Mouse (Mus musculus) MEL (cell line): Measurements from ENCODE around the gene Ptgds. TPM values are rescaled to one million over a fixed set of nuclear protein-coding genes. Genes with fewer than 3 reads are reported as not detected.

Experiments used
- DNase-seq: peaks from one replicate; pipeline ENCODE4 v3.0.0; 2011; ENCODE audit warnings: low read depth, low spot score
- H3K27ac ChIP-seq: 2 replicates; pipeline ENCODE4 v1.5.1; 2012; ENCODE audit warnings: low read depth, mild to moderate bottlenecking, control low read depth, low read length, moderate library complexity; ENCODE audit not compliant: control insufficient read depth
- H3K27me3 ChIP-seq, 2 experiments: fragments of 150-350 bp in 1 of 2; sonication (generic) in 1 of 2; 2 replicates each; pipeline ENCODE4 v1.6.1; 2012; ENCODE audit warnings: low read length in 2 of 2, mild to moderate bottlenecking in 2 of 2, improper control_type of control experiment in 1 of 2, moderate library complexity in 1 of 2; ENCODE audit not compliant: insufficient read depth in 2 of 2, control insufficient read depth in 1 of 2
- H3K36me3 ChIP-seq, 2 experiments: 2 replicates each; pipeline ENCODE4 v1.6.1; 2012 to 2014; ENCODE audit warnings: low read length in 2 of 2, improper control_type of control experiment in 1 of 2, inconsistent platforms in 1 of 2, mild to moderate bottlenecking in 1 of 2; ENCODE audit not compliant: insufficient read depth in 2 of 2, control insufficient read depth in 1 of 2
- H3K4me1 ChIP-seq, 2 experiments: fragments of 150-350 bp in 1 of 2; sonication (generic) in 1 of 2; 2 replicates each; pipeline ENCODE4 v1.6.1; 2012; ENCODE audit warnings: low read length in 2 of 2, improper control_type of control experiment in 1 of 2, mild to moderate bottlenecking in 1 of 2; ENCODE audit not compliant: insufficient read depth in 2 of 2, control insufficient read depth in 1 of 2
- H3K4me3 ChIP-seq, 2 experiments: fragments of 150-350 bp in 1 of 2; sonication (generic) in 1 of 2; 2 replicates each; pipeline ENCODE4 v1.5.1; 2012; ENCODE audit warnings: low read depth in 2 of 2, low read length in 2 of 2, mild to moderate bottlenecking in 2 of 2, moderate library complexity in 2 of 2, control low read depth in 1 of 2, improper control_type of control experiment in 1 of 2; ENCODE audit not compliant: control insufficient read depth in 1 of 2, insufficient read depth in 1 of 2
- H3K79me2 ChIP-seq: 2 replicates; pipeline ENCODE4 v1.6.1; 2012; ENCODE audit warnings: mild to moderate bottlenecking, low read length, moderate library complexity; ENCODE audit not compliant: control insufficient read depth, poor library complexity, insufficient read depth
- H3K9ac ChIP-seq: 2 replicates; pipeline ENCODE4 v1.6.1; 2012; ENCODE audit warnings: low read depth, mild to moderate bottlenecking, control low read depth, low read length, moderate library complexity; ENCODE audit not compliant: control insufficient read depth, poor library complexity, severe bottlenecking
- H3K9me3 ChIP-seq: fragments of 150-350 bp; sonication (generic); replicated peaks from 2 replicates; pipeline ENCODE4 v1.6.1; 2012; ENCODE audit warnings: mild to moderate bottlenecking, low read length, improper control_type of control experiment, moderate library complexity; ENCODE audit not compliant: insufficient read depth
- CHD2 ChIP-seq: IDR thresholded peaks from 2 replicates; pipeline ENCODE4 v1.6.1; 2011; ENCODE audit warnings: low read length, improper control_type of control experiment
- CTCF ChIP-seq, 3 experiments: IDR thresholded peaks in 2 of 3; conservative IDR thresholded peaks in 1 of 3; 2 replicates each; pipeline ENCODE4 v1.5.1; 2011 to 2012; ENCODE audit warnings: low read length in 3 of 3, low read depth in 2 of 3, mild to moderate bottlenecking in 2 of 3, improper control_type of control experiment in 1 of 3, inconsistent platforms in 1 of 3, mixed read lengths in 1 of 3, moderate library complexity in 1 of 3; ENCODE audit not compliant: control insufficient read depth in 1 of 3, insufficient read depth in 1 of 3, poor library complexity in 1 of 3, severe bottlenecking in 1 of 3
- JUND ChIP-seq: IDR thresholded peaks from 2 replicates; pipeline ENCODE4 v1.6.1; 2011; ENCODE audit warnings: low read depth, mild to moderate bottlenecking, improper control_type of control experiment, low read length
- MAZ ChIP-seq: IDR thresholded peaks from 2 replicates; pipeline ENCODE4 v1.6.1; 2012; ENCODE audit warnings: low read depth, mild to moderate bottlenecking, inconsistent platforms, low read length, improper control_type of control experiment
- MXI1 ChIP-seq: IDR thresholded peaks from 2 replicates; pipeline ENCODE4 v1.6.1; 2011; ENCODE audit warnings: mild to moderate bottlenecking, low read depth, low read length, improper control_type of control experiment
- MYB ChIP-seq: IDR thresholded peaks from 2 replicates; pipeline ENCODE4 v1.6.1; 2011; ENCODE audit warnings: mild to moderate bottlenecking, low read depth, low read length, improper control_type of control experiment
- MYC ChIP-seq: IDR thresholded peaks from 2 replicates; pipeline ENCODE4 v1.6.1; 2011; ENCODE audit warnings: low read depth, mild to moderate bottlenecking, low read length, improper control_type of control experiment, moderate library complexity
- NELFE ChIP-seq: IDR thresholded peaks from 2 replicates; pipeline ENCODE4 v1.6.1; 2011; ENCODE audit warnings: low read depth, low read length, improper control_type of control experiment
- NRF1 ChIP-seq: IDR thresholded peaks from 2 replicates; pipeline ENCODE4 v1.6.1; 2014; ENCODE audit warnings: low read depth, mild to moderate bottlenecking, inconsistent platforms, low read length, improper control_type of control experiment, moderate library complexity; ENCODE audit not compliant: poor library complexity, insufficient read depth, severe bottlenecking
- POLR2A ChIP-seq, 2 experiments: IDR thresholded peaks; 2 replicates each; pipeline ENCODE4 v1.6.1; 2011 to 2012; ENCODE audit warnings: low read length in 2 of 2, mild to moderate bottlenecking in 2 of 2, control low read depth in 1 of 2, improper control_type of control experiment in 1 of 2, low read depth in 1 of 2, moderate library complexity in 1 of 2; ENCODE audit not compliant: control insufficient read depth in 1 of 2, insufficient read depth in 1 of 2, poor library complexity in 1 of 2
- POLR2AphosphoS5 ChIP-seq: IDR thresholded peaks from 2 replicates; pipeline ENCODE4 v1.6.1; 2012; ENCODE audit warnings: low read depth, borderline replicate concordance, mild to moderate bottlenecking, inconsistent platforms, low read length, moderate library complexity, mixed read lengths
- RAD21 ChIP-seq: IDR thresholded peaks from 2 replicates; pipeline ENCODE4 v1.6.1; 2011; ENCODE audit warnings: mild to moderate bottlenecking, low read depth, low read length, improper control_type of control experiment
- SIN3A ChIP-seq: IDR thresholded peaks from 2 replicates; pipeline ENCODE4 v1.6.1; 2012; ENCODE audit warnings: low read length, improper control_type of control experiment, inconsistent platforms
- SMC3 ChIP-seq: IDR thresholded peaks from 2 replicates; pipeline ENCODE4 v1.6.1; 2011; ENCODE audit warnings: low read depth, low read length, improper control_type of control experiment
- TAL1 ChIP-seq: IDR thresholded peaks from 2 replicates; pipeline ENCODE4 v1.6.1; 2012; ENCODE audit warnings: mild to moderate bottlenecking, inconsistent platforms, low read length, moderate library complexity, mixed read lengths
- TCF12 ChIP-seq: IDR thresholded peaks from 2 replicates; pipeline ENCODE4 v1.6.1; 2014; ENCODE audit warnings: low read depth, mild to moderate bottlenecking, inconsistent platforms, low read length, improper control_type of control experiment, moderate library complexity
- USF1 ChIP-seq: IDR thresholded peaks from 2 replicates; pipeline ENCODE4 v1.6.1; 2014; ENCODE audit warnings: low read depth, mild to moderate bottlenecking, inconsistent platforms, low read length, improper control_type of control experiment, moderate library complexity
- USF2 ChIP-seq, 2 experiments: IDR thresholded peaks; 2 replicates each; pipeline ENCODE4 v1.6.1; 2011 to 2012; ENCODE audit warnings: improper control_type of control experiment in 2 of 2, low read length in 2 of 2, borderline replicate concordance in 1 of 2, inconsistent platforms in 1 of 2, low read depth in 1 of 2, mild to moderate bottlenecking in 1 of 2; ENCODE audit not compliant: insufficient read depth in 1 of 2
- ZC3H11A ChIP-seq: IDR thresholded peaks from 2 replicates; pipeline ENCODE4 v1.6.1; 2012; ENCODE audit warnings: low read depth, mild to moderate bottlenecking, inconsistent platforms, low read length, improper control_type of control experiment
- polyA plus RNA-seq, 2 experiments: library from polyadenylated mRNA; stranded (reverse) in 1 of 2; unstranded in 1 of 2; fragments of >175 nt in 1 of 2; fragments of >200 nt in 1 of 2; gene quantifications; 2 replicates each; pipeline versions ENCODE4 v1.2.1 to v1.2.4; 2012; ENCODE audit warnings: low replicate concordance in 2 of 2, low read depth in 1 of 2; ENCODE audit not compliant: insufficient read length in 2 of 2, insufficient read depth in 1 of 2, missing spikeins in 1 of 2
- total RNA-seq: library from RNA; depleted of rRNA; stranded (reverse); fragments of 300-350 nt; gene quantifications from 2 replicates; pipeline ENCODE4 v1.2.3, GENCODE M21; 2012; rRNA removed

The Ptgds gene
- total RNA-seq = not detected in 2 replicates
- not detected for polyA plus RNA-seq

GRCm38 (mm10) chr2:25469969-25470368 lies at the start of gene Ptgds:
Gene Ptgds, minus strand, starts transcription at chr2:25470046.
- Histone ChIP-seq H3K9ac (no peak within 1 kb of the TSS), H3K36me3 (no peaks in the 10 kb centered on the region), H3K4me3 (no peak within 1 kb of the TSS), H3K4me1 (no peaks in the 10 kb centered on the region; a peak in 2 of 4 replicates), H3K27ac (no peak within 1 kb of the TSS), H3K79me2 (no peaks in the 10 kb centered on the region), H3K9me3 (no peaks in the 10 kb centered on the region), H3K27me3 (peaks cover 0 to 1% of the 10 kb centered on the region in 2 experiments; a peak in 2 of 4 replicates)
- TF ChIP-seq SMC3 = no peak
- TF ChIP-seq NELFE = no peak
- no peak for TF ChIP-seq NRF1
- TF ChIP-seq POLR2A (IDR thresholded peaks at IDR 0.05; ENCODE audit: control insufficient read depth in 1 of 2, insufficient read depth in 1 of 2, low read depth in 1 of 2, low read length in 2 of 2, poor library complexity in 1 of 2) = no peak
- no peak for TF ChIP-seq CHD2
- no peak for TF ChIP-seq MXI1
- TF ChIP-seq MYB = no peak
- no peak for TF ChIP-seq USF1
- TF ChIP-seq TCF12 = no peak
- DNase-seq = no peak

GRCm38 (mm10) chr2:25509912-25510311 lies 40.1 kb upstream of the Ptgds start:
- no peak overlapping the region for H3K27ac ChIP-seq
- no peaks in the 10 kb centered on the region for H3K9me3 ChIP-seq
- H3K4me3 ChIP-seq = no peak overlapping the region
- no peak for DNase-seq
- no peaks in the 10 kb centered on the region for H3K36me3 ChIP-seq
- H3K4me1 ChIP-seq = no peaks in the 10 kb centered on the region
- H3K27me3 ChIP-seq = no peaks in the 10 kb centered on the region
- TF ChIP-seq POLR2AphosphoS5 = no peak
- no peak for TF ChIP-seq MAZ
- no peak for TF ChIP-seq TAL1
- no peak for TF ChIP-seq USF2 (IDR thresholded peaks at IDR 0.05; ENCODE audit: borderline replicate concordance in 1 of 2, insufficient read depth in 1 of 2, low read depth in 1 of 2, low read length in 2 of 2)
- TF ChIP-seq ZC3H11A = peak; percentile 23; the same call in 1 of the 2 replicates
- no peak for TF ChIP-seq USF1
- TF ChIP-seq SIN3A = no peak
- no peak for TF ChIP-seq NELFE
- TF ChIP-seq MXI1 = no peak
- no peak for TF ChIP-seq JUND
- TF ChIP-seq RAD21 = peak; percentile 54
- TF ChIP-seq MYC = no peak
- TF ChIP-seq CTCF (IDR thresholded peaks at IDR 0.05 in 2 of 3, conservative IDR thresholded peaks at IDR 0.05 in 1 of 3; ENCODE audit: control insufficient read depth in 1 of 3, insufficient read depth in 1 of 3, low read depth in 2 of 3, low read length in 3 of 3, poor library complexity in 1 of 3, severe bottlenecking in 1 of 3) = peak; percentile 24 to 54 (median 51)
- TF ChIP-seq SMC3 = peak; percentile 45
- TF ChIP-seq, all 39 proteins: peak for 4
- no peaks in the 10 kb centered on the region for H3K79me2 ChIP-seq
- no peak overlapping the region for H3K9ac ChIP-seq
